Mouse (Mus musculus) embryonic fibroblast, embryonic 13.5 days (primary cell): ENCODE measurements around the gene Lamc3.

Experiments used
- CTCF ChIP-seq: IDR thresholded peaks from 2 replicates; pipeline ENCODE4 v1.5.1; 2011; ENCODE audit warnings: mild to moderate bottlenecking, control low read depth, low read length, moderate library complexity, borderline replicate concordance; ENCODE audit not compliant: insufficient read depth
- POLR2A ChIP-seq: IDR thresholded peaks from 2 replicates; pipeline ENCODE4 v1.6.1; 2011; ENCODE audit warnings: low read depth, mild to moderate bottlenecking, control low read depth, low read length, moderate library complexity

- TF ChIP-seq CTCF, result no peak
- TF ChIP-seq POLR2A, result no peak
These were observed 23.3 kb upstream of the Lamc3 start for GRCm38 (mm10) chr2:31863766-31864165.
